In the genomic region with DNA sequence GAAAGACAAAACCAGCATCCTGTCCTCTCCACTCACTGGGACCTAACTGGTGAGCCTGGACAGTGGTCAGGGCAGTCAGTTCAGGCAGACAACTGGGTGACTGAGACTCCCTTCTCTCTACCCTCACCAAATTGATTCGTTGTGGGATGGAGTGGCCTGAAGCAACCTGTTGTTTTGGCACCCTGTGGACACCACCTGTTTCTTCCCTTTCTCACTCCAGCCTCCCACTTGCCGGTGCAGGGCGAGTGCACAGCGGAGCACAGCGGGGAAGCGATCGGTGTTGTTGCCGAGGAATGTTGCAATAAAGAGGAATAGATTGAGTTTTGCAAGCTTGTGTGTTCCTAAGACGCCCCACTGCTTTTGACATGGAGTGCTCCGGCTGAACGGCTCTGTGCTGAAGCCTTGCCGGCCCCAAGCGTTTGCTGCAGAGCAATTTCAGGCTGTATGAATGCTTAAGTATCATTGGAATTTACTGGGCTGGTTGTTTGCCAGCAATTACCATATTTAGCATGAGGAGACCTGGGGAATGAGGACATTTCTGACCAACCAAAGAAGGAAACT, we compare ENCODE assay signal across 9 mouse cellular contexts. TPM values are rescaled to one million over a fixed set of nuclear protein-coding genes. Genes with fewer than 3 reads are reported as not detected.
DNase-seq lines count a peak whose midpoint lies in the region; ATAC-seq and TF ChIP-seq lines count a peak whose summit lies in the region.
"Had no signal": no experiment of that assay in that cellular context is flagged by ENCODE, and none has a peak within 500 bp of the region (broad histone marks: within the 10 kb centered on the region; RNA-seq: fewer than 3 reads in every experiment).

No protein-coding gene starts in this region.

- TF ChIP-seq EP300 in lung, postnatal 0 days (IDR thresholded peaks at IDR 0.05): peak; percentile 84

- no peak overlapping the region for H3K9ac ChIP-seq in lung, postnatal 0 days (replicated peaks; ENCODE audit: low read depth)

- peaks cover 59% of the 10 kb centered on the region for H3K4me1 ChIP-seq in lung, postnatal 0 days (ENCODE audit: insufficient read depth, low read depth, low read length)

- H3K4me3 ChIP-seq in lung, postnatal 0 days (ENCODE audit: low read depth, low read length): no peak overlapping the region

- peak overlapping the region; percentile 38 for H3K4me2 ChIP-seq in lung, postnatal 0 days (replicated peaks; ENCODE audit: low read depth, low read length)

- H3K27ac ChIP-seq in lung, postnatal 0 days (ENCODE audit: low read length): peak overlapping the region; percentile 90

- DNase-seq in frontal cortex, postnatal 10 days (ENCODE audit: low spot score in 2 of 2): no peak
- DNase-seq in embryo, embryonic 10 days (ENCODE audit: low spot score): peak; percentile 61
- DNase-seq in heart, adult 8-10 months (ENCODE audit: low spot score): peak; percentile 70
- peak; percentile 62 to 84 for DNase-seq in kidney, adult 8-10 months
- DNase-seq in lung, postnatal 0 days (ENCODE audit: low spot score): peak; percentile 97
- DNase-seq in ovary, postnatal 36 days (ENCODE audit: low spot score): peak; percentile 52
- DNase-seq in right cerebral cortex, adult 18-20 months: no peak

- TF ChIP-seq CTCF in lung, postnatal 0 days (IDR thresholded peaks at IDR 0.05): peak; percentile 26

- no peaks in the 10 kb centered on the region for H3K36me3 ChIP-seq in lung, postnatal 0 days (ENCODE audit: insufficient read depth, low read length)

- no peaks in the 10 kb centered on the region for H3K9me3 ChIP-seq in lung, postnatal 0 days (ENCODE audit: low read length)

- H3K27me3 ChIP-seq in lung, postnatal 0 days (replicated peaks; ENCODE audit: insufficient read depth, low read length): no peaks in the 10 kb centered on the region
- H3K27me3 ChIP-seq: CH12.LX had no signal

- 9% methylated on average over 13 of the region's 13 CpGs for WGBS in lung, postnatal 0 days

- ATAC-seq in frontal cortex, adult (ENCODE audit: low TSS enrichment): peak; percentile 47
- peak; percentile 88 for ATAC-seq in lung, postnatal 0 days

RNA-seq across cellular contexts. Expression of gene Notch2, which starts 11.0 kb away (rescaled TPM):
- total RNA-seq in heart, adult 8-10 months (2022): 10 to 100 TPM; 15.1 to 20.0 (median 15.4) TPM
- 18.3 and 20.1 TPM in 2 replicates for polyA plus RNA-seq in lung, postnatal 0 days (2015; fragmentation: Nextera tagmentation; extraction: Ambion mirVana)

Comparison
In these comparisons a context has a peak if more than half of its experiments do, and no peak if none do; other contexts are left out.
1. DNase-seq: peak in embryo, embryonic 10 days (single experiment), heart, adult 8-10 months (single experiment), kidney, adult 8-10 months (2 of 2), lung, postnatal 0 days (single experiment) and ovary, postnatal 36 days (single experiment); none in frontal cortex, postnatal 10 days (0 of 2) and right cerebral cortex, adult 18-20 months (single experiment).